Mouse (Mus musculus): ENCODE measurements around the gene Hist1h3c. TPM values are rescaled to one million over a fixed set of nuclear protein-coding genes. Genes with fewer than 3 reads are reported as not detected.
"Not testable (repeated sequence)": the region's sequence is repeated elsewhere in the genome, so short reads cannot be mapped to it uniquely, and the experiment has no call there.

Hist1h3c gene
- polyA plus RNA-seq, 1 experiment = 3.6 TPM

GRCm38 (mm10) chr13:23761871-23762821 is 16.7 kb upstream of the Hist1h3c start, which contains the start of gene Hist1h3a:
TSS of gene Hist1h3a (minus strand) at chr13:23762386.
- not testable (repeated sequence) for H3K36me3 ChIP-seq (ENCODE audit: control insufficient read depth, insufficient read depth, low read length, poor library complexity, severe bottlenecking); H3K4me1 ChIP-seq (ENCODE audit: control insufficient read depth, insufficient read depth, low read length); H3K27me3 ChIP-seq (ENCODE audit: control insufficient read depth, insufficient read depth, low read length, poor library complexity, severe bottlenecking); H3K9me3 ChIP-seq (replicated peaks; ENCODE audit: control insufficient read depth, insufficient read depth, low read length, poor library complexity, severe bottlenecking)
- peak; percentile 96 for TF ChIP-seq POLR2A (IDR thresholded peaks at IDR 0.05; ENCODE audit: insufficient read depth, low read length)
- H3K9ac ChIP-seq (ENCODE audit: low read depth, poor library complexity, severe bottlenecking) = peak within 1 kb of the TSS; percentile 93
- peak within 1 kb of the TSS; percentile 99 for H3K27ac ChIP-seq (ENCODE audit: insufficient read depth, low read length)
- H3K4me3 ChIP-seq (ENCODE audit: low read depth, low read length) = peak within 1 kb of the TSS; percentile 98

DNA sequence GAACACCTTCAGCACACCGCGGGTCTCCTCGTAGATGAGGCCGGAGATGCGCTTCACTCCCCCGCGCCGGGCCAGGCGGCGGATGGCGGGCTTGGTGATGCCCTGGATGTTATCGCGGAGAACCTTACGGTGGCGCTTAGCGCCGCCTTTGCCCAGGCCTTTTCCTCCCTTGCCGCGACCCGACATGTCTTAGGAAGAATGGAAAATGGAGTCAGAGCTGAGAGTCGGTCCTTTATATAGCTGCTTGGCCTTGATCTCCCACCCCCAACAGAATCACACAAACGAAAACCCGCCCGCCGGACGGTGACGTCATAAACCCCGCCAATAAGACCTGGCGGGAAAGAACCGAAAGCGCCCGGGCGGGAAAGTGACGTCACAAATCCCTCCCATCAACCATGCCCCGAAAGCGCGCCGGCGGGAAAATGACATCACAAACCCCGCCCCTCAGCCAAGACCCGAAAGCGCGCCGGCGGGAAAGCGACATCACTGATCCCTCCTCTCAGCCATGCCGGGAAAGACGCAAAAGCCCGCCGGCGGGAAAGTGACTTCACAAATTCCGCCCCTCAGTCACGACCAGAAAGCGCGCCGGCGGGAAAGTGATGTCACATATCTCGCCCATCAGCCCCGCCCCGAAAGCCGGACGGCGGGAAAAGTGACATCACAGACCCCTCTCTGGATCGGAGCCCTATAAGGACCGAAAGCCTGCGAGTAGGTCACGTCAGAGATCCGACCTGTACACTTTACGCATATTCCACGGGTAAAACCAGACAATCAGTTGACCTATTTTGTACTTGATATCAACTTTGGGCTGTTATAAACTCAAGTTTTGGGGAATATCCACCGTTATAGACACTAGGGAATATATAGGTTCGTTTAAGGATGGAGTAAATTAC is 15.8 kb upstream of the Hist1h3c start, which contains the start of gene Hist1h4a:
Hist1h4a (minus strand) TSS at position 259 of the 893 bp plus-strand sequence.
- H3K9me3 ChIP-seq (replicated peaks; ENCODE audit: control insufficient read depth, insufficient read depth, low read length, poor library complexity, severe bottlenecking) = no peaks in the 10 kb centered on the region
- H3K27me3 ChIP-seq (ENCODE audit: control insufficient read depth, insufficient read depth, low read length, poor library complexity, severe bottlenecking) = no peaks in the 10 kb centered on the region
- TF ChIP-seq EP300 (IDR thresholded peaks at IDR 0.05; ENCODE audit: insufficient read depth, low read depth, low read length) = peak; percentile 23; the same call in 1 of the 2 replicates
- TF ChIP-seq POLR2A (IDR thresholded peaks at IDR 0.05; ENCODE audit: insufficient read depth, low read length) = peak; percentile 99
- TF ChIP-seq CTCF (IDR thresholded peaks at IDR 0.05; ENCODE audit: low read depth, low read length) = no peak
- H3K9ac ChIP-seq (ENCODE audit: low read depth, poor library complexity, severe bottlenecking) = peak within 1 kb of the TSS; percentile 99
- no peaks in the 10 kb centered on the region for H3K36me3 ChIP-seq (ENCODE audit: control insufficient read depth, insufficient read depth, low read length, poor library complexity, severe bottlenecking)
- no peaks in the 10 kb centered on the region for H3K4me1 ChIP-seq (ENCODE audit: control insufficient read depth, insufficient read depth, low read length)
- H3K27ac ChIP-seq (ENCODE audit: insufficient read depth, low read length) = peak within 1 kb of the TSS; percentile 99
- peak within 1 kb of the TSS; percentile 98 for H3K4me3 ChIP-seq (ENCODE audit: low read depth, low read length)

DNA sequence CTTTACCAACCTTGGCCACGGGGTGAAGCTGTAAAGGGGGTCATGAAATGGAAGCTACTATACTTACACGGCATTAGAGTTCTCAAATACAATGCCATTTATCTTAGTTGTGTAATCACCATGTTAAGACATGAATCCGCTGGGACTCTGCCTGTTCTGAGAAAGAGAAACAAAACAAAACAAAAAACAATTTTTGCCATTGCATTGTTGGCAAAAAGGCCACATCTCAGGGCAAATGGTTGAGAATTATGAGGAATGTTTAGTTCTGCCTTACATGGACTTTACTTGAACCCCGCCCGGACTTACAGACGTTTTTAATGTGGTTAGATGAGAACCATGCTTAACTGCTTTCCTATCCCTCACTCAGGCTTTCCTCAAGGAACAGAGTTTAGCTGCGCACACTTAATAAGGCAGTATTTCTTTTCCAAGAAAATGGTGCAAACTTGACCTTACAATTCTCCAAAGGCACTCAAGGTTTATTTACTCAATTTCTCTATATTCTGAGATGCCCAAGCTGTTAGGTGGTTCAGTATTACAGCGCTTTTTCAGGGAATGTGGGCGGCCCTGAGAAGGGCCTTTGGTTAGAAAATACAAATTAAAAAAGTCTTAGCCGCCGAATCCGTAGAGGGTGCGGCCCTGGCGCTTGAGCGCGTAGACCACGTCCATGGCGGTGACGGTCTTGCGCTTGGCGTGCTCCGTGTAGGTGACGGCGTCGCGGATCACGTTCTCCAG is 15.0 kb upstream of the Hist1h3c start:
- Histone ChIP-seq H3K4me1 (ENCODE audit: control insufficient read depth, insufficient read depth, low read length) (no peaks in the 10 kb centered on the region), H3K27ac (ENCODE audit: insufficient read depth, low read length) (peak overlapping the region; percentile 99), H3K4me3 (ENCODE audit: low read depth, low read length) (peak overlapping the region; percentile 66), H3K9ac (ENCODE audit: low read depth, poor library complexity, severe bottlenecking) (peak overlapping the region; percentile 99), H3K27me3 (ENCODE audit: control insufficient read depth, insufficient read depth, low read length, poor library complexity, severe bottlenecking) (no peaks in the 10 kb centered on the region), H3K9me3 (replicated peaks; ENCODE audit: control insufficient read depth, insufficient read depth, low read length, poor library complexity, severe bottlenecking) (no peaks in the 10 kb centered on the region), H3K36me3 (ENCODE audit: control insufficient read depth, insufficient read depth, low read length, poor library complexity, severe bottlenecking) (no peaks in the 10 kb centered on the region)
- TF ChIP-seq POLR2A (IDR thresholded peaks at IDR 0.05; ENCODE audit: insufficient read depth, low read length) = peak; percentile 43
- no peak for TF ChIP-seq EP300 (IDR thresholded peaks at IDR 0.05; ENCODE audit: insufficient read depth, low read depth, low read length)

- Histone ChIP-seq H3K9ac (ENCODE audit: low read depth, poor library complexity, severe bottlenecking) (peak overlapping the region; percentile 99), H3K27me3 (ENCODE audit: control insufficient read depth, insufficient read depth, low read length, poor library complexity, severe bottlenecking) (no peaks in the 10 kb centered on the region), H3K4me3 (ENCODE audit: low read depth, low read length) (0 out of 2 replicates have a peak overlapping the region, but pooled peaks have one; percentile 66), H3K36me3 (ENCODE audit: control insufficient read depth, insufficient read depth, low read length, poor library complexity, severe bottlenecking) (no peaks in the 10 kb centered on the region), H3K9me3 (replicated peaks; ENCODE audit: control insufficient read depth, insufficient read depth, low read length, poor library complexity, severe bottlenecking) (no peaks in the 10 kb centered on the region), H3K27ac (ENCODE audit: insufficient read depth, low read length) (peak overlapping the region; percentile 99), H3K4me1 (ENCODE audit: control insufficient read depth, insufficient read depth, low read length) (no peaks in the 10 kb centered on the region)
- TF ChIP-seq POLR2A (IDR thresholded peaks at IDR 0.05; ENCODE audit: insufficient read depth, low read length) (no peak), EP300 (IDR thresholded peaks at IDR 0.05; ENCODE audit: insufficient read depth, low read depth, low read length) (no peak), CTCF (IDR thresholded peaks at IDR 0.05; ENCODE audit: low read depth, low read length) (no peak)
Measured at GRCm38 (mm10) chr13:23759916-23760239, 14.5 kb upstream of the Hist1h3c start.

GRCm38 (mm10) chr13:23759251-23759771 is 13.9 kb upstream of the Hist1h3c start:
- Histone ChIP-seq H3K9me3 (replicated peaks; ENCODE audit: control insufficient read depth, insufficient read depth, low read length, poor library complexity, severe bottlenecking) (no peaks in the 10 kb centered on the region), H3K4me3 (ENCODE audit: low read depth, low read length) (no peak overlapping the region), H3K36me3 (ENCODE audit: control insufficient read depth, insufficient read depth, low read length, poor library complexity, severe bottlenecking) (no peaks in the 10 kb centered on the region), H3K27me3 (ENCODE audit: control insufficient read depth, insufficient read depth, low read length, poor library complexity, severe bottlenecking) (no peaks in the 10 kb centered on the region), H3K4me1 (ENCODE audit: control insufficient read depth, insufficient read depth, low read length) (no peaks in the 10 kb centered on the region), H3K27ac (ENCODE audit: insufficient read depth, low read length) (no peak overlapping the region), H3K9ac (ENCODE audit: low read depth, poor library complexity, severe bottlenecking) (peak overlapping the region; percentile 99; the same call in 1 of the 2 replicates)
- TF ChIP-seq CTCF (IDR thresholded peaks at IDR 0.05; ENCODE audit: low read depth, low read length) = no peak
- no peak for TF ChIP-seq POLR2A (IDR thresholded peaks at IDR 0.05; ENCODE audit: insufficient read depth, low read length)
- TF ChIP-seq EP300 (IDR thresholded peaks at IDR 0.05; ENCODE audit: insufficient read depth, low read depth, low read length) = no peak
